Mouse (Mus musculus): ENCODE data around the gene AL731706.1. TPM values are rescaled to one million over a fixed set of nuclear protein-coding genes. Genes with fewer than 3 reads are reported as not detected.

Gene AL731706.1
- polyA plus RNA-seq, 1 experiment from 2014 or later, result 15.3 TPM

Other genes with a start within 250 kb of the AL731706.1 start
- gene Snap25, start 177.9 kb downstream of the AL731706.1 start, polyA plus RNA-seq (2014; fragmentation: Nextera tagmentation; extraction: Ambion mirVana), result 125 and 138 TPM in 2 replicates
- gene AL731706.2, start 5.7 kb downstream of the AL731706.1 start, polyA plus RNA-seq (2014; fragmentation: Nextera tagmentation; extraction: Ambion mirVana), result 20.3 and 29.9 TPM in 2 replicates
- 12.7 and 13.8 TPM in 2 replicates for gene Slx4ip, start 171 bp downstream of the AL731706.1 start, polyA plus RNA-seq (2014; fragmentation: Nextera tagmentation; extraction: Ambion mirVana)
- gene Mkks, start within 50 bp of the AL731706.1 start, polyA plus RNA-seq (2014; fragmentation: Nextera tagmentation; extraction: Ambion mirVana), result 10.5 and 13.8 TPM in 2 replicates
- 9.5 and 18.4 TPM in 2 replicates for gene Jag1, start 225.3 kb upstream of the AL731706.1 start, polyA plus RNA-seq (2014; fragmentation: Nextera tagmentation; extraction: Ambion mirVana)

Data from midbrain, embryonic 14.5 days (tissue).